In the genomic region with DNA sequence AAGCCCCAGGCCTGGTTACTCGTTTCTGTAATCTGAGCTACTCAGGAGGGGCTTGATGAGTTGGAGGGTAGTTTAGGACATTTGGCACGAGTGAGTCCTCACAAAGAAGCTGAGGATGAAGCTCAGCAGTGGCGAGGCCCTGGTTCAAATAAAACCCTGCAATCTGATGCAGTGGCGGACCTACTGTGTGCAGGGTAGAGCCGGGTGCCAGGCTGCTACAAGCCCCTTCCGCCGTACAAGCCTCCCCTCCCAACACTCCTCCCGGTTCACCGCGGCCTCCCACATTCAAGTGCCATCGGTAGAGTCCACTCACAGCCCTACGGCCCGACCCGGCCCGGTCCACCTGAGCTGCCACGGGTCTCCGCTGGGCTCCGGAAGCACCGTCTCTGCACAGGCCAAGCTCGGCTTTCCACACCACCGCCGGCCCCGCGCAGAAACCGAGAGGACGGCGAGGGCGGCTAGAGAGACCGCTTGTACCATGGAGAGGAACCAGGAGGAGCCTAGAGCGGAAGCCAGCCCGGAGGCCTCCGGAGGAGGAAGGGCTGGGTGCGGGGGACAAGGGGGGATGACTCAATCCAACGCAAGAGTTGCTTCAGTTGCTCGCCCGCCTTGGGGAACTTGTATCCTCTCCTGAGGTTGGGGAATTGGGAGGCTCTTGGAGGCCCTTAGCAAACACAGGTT, we compare ENCODE assay signal across 8 mouse cellular contexts. TPM values are rescaled to one million over a fixed set of nuclear protein-coding genes. Genes with fewer than 3 reads are reported as not detected.
DNase-seq lines count a peak whose midpoint lies in the region; ATAC-seq and TF ChIP-seq lines count a peak whose summit lies in the region.

Gene Arl14ep (minus strand): TSS at position 466 of the 681 bp plus-strand sequence.

- peak; percentile 96 for DNase-seq in MEL (ENCODE audit: low read depth, low spot score)
- DNase-seq in cerebellum, adult 2 months, result peak; percentile 87 to 90
- peak; percentile 92 for DNase-seq in forebrain, postnatal 0 days
- peak; percentile 89 for DNase-seq in heart, postnatal 4 days
- peak; percentile 78 to 81 for DNase-seq in layer of hippocampus, adult 8-10 months (ENCODE audit: low spot score in 2 of 2)
- peak; percentile 77 for DNase-seq in ovary, adult 18-20 months (ENCODE audit: low spot score)
- peak; percentile 83 for DNase-seq in thymus, postnatal 0 days (ENCODE audit: low spot score)

- peaks cover 39% of the 10 kb centered on the region for H3K79me2 ChIP-seq in MEL (ENCODE audit: control insufficient read depth, insufficient read depth, low read length, poor library complexity)

- peak within 1 kb of the TSS; percentile 99 for H3K9ac ChIP-seq in MEL (ENCODE audit: control insufficient read depth, low read depth, low read length, poor library complexity, severe bottlenecking)
- peak within 1 kb of the TSS; percentile 89 for H3K9ac ChIP-seq in forebrain, postnatal 0 days
- peak within 1 kb of the TSS; percentile 94 for H3K9ac ChIP-seq in lung, embryonic 15.5 days

- TF ChIP-seq EP300 in MEL (IDR thresholded peaks at IDR 0.05; ENCODE audit: low read depth in 1 of 2, low read length in 2 of 2), result peak; percentile 61 to 91; a peak in 3 of 4 replicates

- peak; percentile 100 for ATAC-seq in forebrain, postnatal 0 days
- ATAC-seq in lung, embryonic 15.5 days (ENCODE audit: borderline replicate concordance, extremely low read depth, low FRiP score, low TSS enrichment), result peak; percentile 98

- WGBS in cerebellum, adult 2 months, result under 1% methylated on average over 36 of the region's 36 CpGs
- WGBS in forebrain, postnatal 0 days, result under 1% methylated on average over 36 of the region's 36 CpGs
- under 1% methylated on average over 36 of the region's 36 CpGs for WGBS in lung, embryonic 15.5 days

- no peaks in the 10 kb centered on the region for H3K9me3 ChIP-seq in MEL (replicated peaks; ENCODE audit: insufficient read depth, low read length)
- H3K9me3 ChIP-seq in forebrain, postnatal 0 days (ENCODE audit: low read length), result no peaks in the 10 kb centered on the region
- H3K9me3 ChIP-seq in lung, embryonic 15.5 days, result no peaks in the 10 kb centered on the region

- H3K36me3 ChIP-seq in MEL (ENCODE audit: control insufficient read depth in 1 of 2, insufficient read depth in 2 of 2, low read length in 2 of 2), result peaks cover 10 to 39% of the 10 kb centered on the region in 2 experiments
- 0 out of 2 replicates have a peak, but pooled peaks cover under 1% of the 10 kb centered on the region for H3K36me3 ChIP-seq in forebrain, postnatal 0 days (ENCODE audit: insufficient read depth)
- H3K36me3 ChIP-seq in lung, embryonic 15.5 days, result no peaks in the 10 kb centered on the region

- peak within 1 kb of the TSS; percentile 56 for H3K4me2 ChIP-seq in forebrain, postnatal 0 days (ENCODE audit: low read depth)
- H3K4me2 ChIP-seq in lung, embryonic 15.5 days, result peak within 1 kb of the TSS; percentile 79

- no peak for TF ChIP-seq RAD21 in MEL (IDR thresholded peaks at IDR 0.05; ENCODE audit: low read depth, low read length)

- peak; percentile 79 to 83 for TF ChIP-seq POLR2A in MEL (IDR thresholded peaks at IDR 0.05; ENCODE audit: control insufficient read depth in 1 of 2, insufficient read depth in 1 of 2, low read depth in 1 of 2, low read length in 2 of 2, poor library complexity in 1 of 2)
- TF ChIP-seq POLR2A in cerebellum, adult 2 months (IDR thresholded peaks at IDR 0.05; ENCODE audit: borderline replicate concordance, insufficient read depth, low read length), result peak; percentile 74

- peak within 1 kb of the TSS; percentile 98 for H3K27ac ChIP-seq in MEL (ENCODE audit: control insufficient read depth, low read depth, low read length)
- peak within 1 kb of the TSS; percentile 77 for H3K27ac ChIP-seq in cerebellum, adult 2 months (ENCODE audit: insufficient read depth, low read length)
- H3K27ac ChIP-seq in forebrain, postnatal 0 days (ENCODE audit: low read depth, low read length), result peak within 1 kb of the TSS; percentile 37; the same call in 1 of the 2 replicates
- H3K27ac ChIP-seq in lung, embryonic 15.5 days, result peak within 1 kb of the TSS; percentile 26

- peak within 1 kb of the TSS; percentile 91 to 99 for H3K4me3 ChIP-seq in MEL (ENCODE audit: control insufficient read depth in 1 of 2, insufficient read depth in 1 of 2, low read depth in 2 of 2, low read length in 2 of 2)
- peak within 1 kb of the TSS; percentile 88 for H3K4me3 ChIP-seq in cerebellum, adult 2 months (replicated peaks; ENCODE audit: insufficient read depth, low read depth, low read length)
- H3K4me3 ChIP-seq in forebrain, postnatal 0 days (ENCODE audit: low read depth, low read length), result peak within 1 kb of the TSS; percentile 74
- peak within 1 kb of the TSS; percentile 89 for H3K4me3 ChIP-seq in lung, embryonic 15.5 days

- H3K4me1 ChIP-seq in MEL (ENCODE audit: control insufficient read depth in 1 of 2, insufficient read depth in 2 of 2, low read length in 2 of 2), result peaks cover 11 to 25% of the 10 kb centered on the region in 2 experiments; a peak in 3 of 4 replicates
- H3K4me1 ChIP-seq in cerebellum, adult 2 months (ENCODE audit: control insufficient read depth, insufficient read depth, low read length), result no peaks in the 10 kb centered on the region
- peaks cover 13% of the 10 kb centered on the region; the same call in 1 of the 2 replicates for H3K4me1 ChIP-seq in forebrain, postnatal 0 days (ENCODE audit: insufficient read depth)
- H3K4me1 ChIP-seq in lung, embryonic 15.5 days, result peaks cover 6% of the 10 kb centered on the region; the same call in 1 of the 2 replicates

- no peaks in the 10 kb centered on the region for H3K27me3 ChIP-seq in MEL (ENCODE audit: control insufficient read depth in 1 of 2, insufficient read depth in 2 of 2, low read length in 2 of 2)
- H3K27me3 ChIP-seq in cerebellum, adult 2 months (ENCODE audit: control insufficient read depth, insufficient read depth, low read length), result no peaks in the 10 kb centered on the region
- H3K27me3 ChIP-seq in forebrain, postnatal 0 days (ENCODE audit: insufficient read depth, low read length), result no peaks in the 10 kb centered on the region
- no peaks in the 10 kb centered on the region for H3K27me3 ChIP-seq in lung, embryonic 15.5 days

- TF ChIP-seq CTCF in MEL (IDR thresholded peaks at IDR 0.05 in 2 of 3, conservative IDR thresholded peaks at IDR 0.05 in 1 of 3; ENCODE audit: control insufficient read depth in 1 of 3, insufficient read depth in 1 of 3, low read depth in 2 of 3, low read length in 3 of 3, poor library complexity in 1 of 3, severe bottlenecking in 1 of 3), result no peak
- TF ChIP-seq CTCF in cerebellum, adult 2 months (IDR thresholded peaks at IDR 0.05; ENCODE audit: borderline replicate concordance, insufficient read depth, low read depth, low read length), result no peak
- no peak for TF ChIP-seq CTCF in forebrain, postnatal 0 days (IDR thresholded peaks at IDR 0.05; ENCODE audit: low read depth)

TF ChIP-seq in MEL, 35 proteins besides CTCF, POLR2A, EP300 and RAD21 (continues in another document):
- TF ChIP-seq CHD2 (IDR thresholded peaks at IDR 0.05; ENCODE audit: low read length) (no peak), NELFE (IDR thresholded peaks at IDR 0.05; ENCODE audit: low read depth, low read length) (peak; percentile 69), MXI1 (IDR thresholded peaks at IDR 0.05; ENCODE audit: low read depth, low read length) (peak; percentile 50; the same call in 1 of the 2 replicates), MYC (IDR thresholded peaks at IDR 0.05; ENCODE audit: low read depth, low read length) (0 out of 2 replicates have a peak, but pooled peaks have one; percentile 51), POLR2AphosphoS2 (IDR thresholded peaks at IDR 0.05; ENCODE audit: low read length) (peak; percentile 74; the same call in 1 of the 2 replicates), UBTF (IDR thresholded peaks at IDR 0.05; ENCODE audit: borderline replicate concordance, insufficient read depth, low read depth, low read length) (no peak), ZMIZ1 (IDR thresholded peaks at IDR 0.05; ENCODE audit: low read depth, low read length) (peak; percentile 70), ZNF384 (IDR thresholded peaks at IDR 0.05; ENCODE audit: low read depth, low read length) (no peak), HCFC1 (IDR thresholded peaks at IDR 0.05; ENCODE audit: low read depth, low read length) (peak; percentile 91), JUND (IDR thresholded peaks at IDR 0.05; ENCODE audit: low read depth, low read length) (no peak), BHLHE40 (IDR thresholded peaks at IDR 0.05; ENCODE audit: borderline replicate concordance, low read depth, low read length) (no peak), MEF2A (IDR thresholded peaks at IDR 0.05; ENCODE audit: extremely low read depth, insufficient replicate concordance, low read depth, low read length, poor library complexity, severe bottlenecking) (no peak), TBP (IDR thresholded peaks at IDR 0.05; ENCODE audit: low read depth, low read length) (peak; percentile 87), ZKSCAN1 (IDR thresholded peaks at IDR 0.05; ENCODE audit: low read depth, low read length) (peak; percentile 99), TAL1 (IDR thresholded peaks at IDR 0.05; ENCODE audit: low read length) (no peak), E2F4 (IDR thresholded peaks at IDR 0.05; ENCODE audit: borderline replicate concordance, low read depth, low read length) (0 out of 2 replicates have a peak, but pooled peaks have one; percentile 21), SMC3 (IDR thresholded peaks at IDR 0.05; ENCODE audit: low read depth, low read length) (no peak), KAT2A (conservative IDR thresholded peaks at IDR 0.05; ENCODE audit: low read depth, low read length) (peak; percentile 75), USF1 (IDR thresholded peaks at IDR 0.05; ENCODE audit: low read depth, low read length) (no peak), GABPA (IDR thresholded peaks at IDR 0.05; ENCODE audit: low read depth, low read length) (peak; percentile 67; the same call in 1 of the 2 replicates), SIN3A (IDR thresholded peaks at IDR 0.05; ENCODE audit: low read length) (peak; percentile 86), ETS1 (IDR thresholded peaks at IDR 0.05; ENCODE audit: low read depth, low read length) (peak; percentile 57; the same call in 1 of the 2 replicates)

RNA-seq across cellular contexts. Expression of gene Arl14ep, which starts in this region (rescaled TPM):
- total RNA-seq in MEL (2012; rRNA removed), result 26.2 and 39.2 TPM in 2 replicates
- polyA plus RNA-seq in MEL (2012; ENCODE audit: insufficient read depth in 1 of 2, insufficient read length in 2 of 2, low read depth in 1 of 2, low replicate concordance in 2 of 2, missing spikeins in 1 of 2), result 100 to 1,000 TPM in 1 of 2 experiments, 10 to 100 TPM in 1; 33.1 to 105 TPM
- 30.0 and 30.5 TPM in 2 replicates for polyA plus RNA-seq in cerebellum, adult 2 months (2012; rRNA removed)
- 41.8 and 51.0 TPM in 2 replicates for total RNA-seq in forebrain, postnatal 0 days (2014; rRNA removed)
- polyA plus RNA-seq in forebrain, postnatal 0 days (2015; fragmentation: Nextera tagmentation; extraction: Ambion mirVana), result 19.3 and 25.6 TPM in 2 replicates
- 10 to 100 TPM; 18.5 TPM for total RNA-seq in heart, postnatal 4 days (2021)
- total RNA-seq in layer of hippocampus, adult 8-10 months (2022), result 10 to 100 TPM; 46.4 to 56.7 (median 50.3) TPM
- polyA plus RNA-seq in lung, embryonic 15.5 days (2015; fragmentation: Nextera tagmentation; extraction: Ambion mirVana), result 39.5 and 40.5 TPM in 2 replicates
- 28.5 and 30.4 TPM in 2 replicates for polyA plus RNA-seq in thymus, postnatal 0 days (2015; fragmentation: Nextera tagmentation; extraction: Ambion mirVana)

Comparison
In these comparisons a context has a peak if more than half of its experiments do, and no peak if none do; other contexts are left out.
1. Peak in every context shown above with its lines: DNase-seq, ATAC-seq, H3K4me3 ChIP-seq and H3K27ac ChIP-seq.
2. H3K27ac ChIP-seq: peak in every context shown above with its lines; median percentile 98 in MEL; 77 in cerebellum, adult 2 months; 37 in forebrain, postnatal 0 days; 26 in lung, embryonic 15.5 days.